25 mouse cellular contexts compared by ENCODE assay signal in genomic region chr14:67158867-67159266, GRCm38 (mm10).
DNase-seq lines count a peak whose midpoint lies in the region; ATAC-seq and TF ChIP-seq lines count a peak whose summit lies in the region.
"Had no signal": no experiment of that assay in that cellular context is flagged by ENCODE, and none has a peak within 500 bp of the region (broad histone marks: within the 10 kb centered on the region; RNA-seq: fewer than 3 reads in every experiment).

No protein-coding gene starts in this region.

- H3K27ac ChIP-seq in lung, postnatal 0 days (ENCODE audit: low read length) = no peak overlapping the region
- no peak overlapping the region for H3K27ac ChIP-seq in intestine, embryonic 16.5 days (ENCODE audit: low read length)
- peak overlapping the region; percentile 90 for H3K27ac ChIP-seq in small intestine, adult 2 months (ENCODE audit: insufficient read depth, low read depth, low read length)
- peak overlapping the region; percentile 78 for H3K27ac ChIP-seq in stomach, postnatal 0 days (replicated peaks)
- no peak overlapping the region for H3K27ac ChIP-seq in thymus, adult 2 months (ENCODE audit: control insufficient read depth, insufficient read depth, low read length)
- H3K27ac ChIP-seq in midbrain, embryonic 14.5 days (replicated peaks; ENCODE audit: low read depth, low read length) = no peak overlapping the region
- H3K27ac ChIP-seq in hindbrain, embryonic 10.5 days = no peak overlapping the region
- H3K27ac ChIP-seq: embryonic facial prominence, embryonic 15.5 days; forebrain, embryonic 10.5 days; heart, embryonic 10.5 days; heart, embryonic 15.5 days; hindbrain, embryonic 14.5 days had no signal

- peaks cover 4% of the 10 kb centered on the region; the same call in 1 of the 2 replicates for H3K4me1 ChIP-seq in lung, postnatal 0 days (ENCODE audit: insufficient read depth, low read depth, low read length)
- H3K4me1 ChIP-seq in intestine, embryonic 16.5 days (ENCODE audit: control insufficient read depth, insufficient read depth, low read length) = no peaks in the 10 kb centered on the region
- H3K4me1 ChIP-seq in small intestine, adult 2 months (ENCODE audit: control insufficient read depth, insufficient read depth, insufficient read length, low read length) = peaks cover 16% of the 10 kb centered on the region; the same call in 1 of the 2 replicates
- H3K4me1 ChIP-seq in stomach, postnatal 0 days (replicated peaks; ENCODE audit: control insufficient read depth, insufficient read depth) = no peaks in the 10 kb centered on the region
- H3K4me1 ChIP-seq in thymus, adult 2 months (replicated peaks; ENCODE audit: control insufficient read depth, insufficient read depth, low read length) = no peaks in the 10 kb centered on the region
- no peaks in the 10 kb centered on the region for H3K4me1 ChIP-seq in midbrain, embryonic 14.5 days (ENCODE audit: control insufficient read depth, insufficient read depth, low read length)
- peaks cover 8% of the 10 kb centered on the region; the same call in 1 of the 2 replicates for H3K4me1 ChIP-seq in hindbrain, embryonic 10.5 days (replicated peaks)
- H3K4me1 ChIP-seq: heart, embryonic 15.5 days had no signal

- H3K9ac ChIP-seq in lung, postnatal 0 days (replicated peaks; ENCODE audit: low read depth) = no peak overlapping the region
- no peak overlapping the region for H3K9ac ChIP-seq in intestine, embryonic 16.5 days (ENCODE audit: low read depth, low read length)
- no peak overlapping the region for H3K9ac ChIP-seq in stomach, postnatal 0 days (ENCODE audit: low read length)
- no peak overlapping the region for H3K9ac ChIP-seq in midbrain, embryonic 14.5 days (replicated peaks; ENCODE audit: low read length)
- H3K9ac ChIP-seq: embryonic facial prominence, embryonic 15.5 days; heart, embryonic 15.5 days; hindbrain, embryonic 14.5 days had no signal

- no peaks in the 10 kb centered on the region for H3K9me3 ChIP-seq in lung, postnatal 0 days (ENCODE audit: low read length)
- H3K9me3 ChIP-seq in intestine, embryonic 16.5 days (ENCODE audit: control insufficient read depth, low read length) = no peaks in the 10 kb centered on the region
- no peaks in the 10 kb centered on the region for H3K9me3 ChIP-seq in stomach, postnatal 0 days (ENCODE audit: control insufficient read depth, low read length)
- no peaks in the 10 kb centered on the region for H3K9me3 ChIP-seq in midbrain, embryonic 14.5 days (ENCODE audit: control insufficient read depth, low read length)
- no peaks in the 10 kb centered on the region for H3K9me3 ChIP-seq in hindbrain, embryonic 10.5 days
- H3K9me3 ChIP-seq: embryonic facial prominence, embryonic 15.5 days; forebrain, embryonic 10.5 days; heart, embryonic 10.5 days; heart, embryonic 15.5 days had no signal

- TF ChIP-seq POLR2A in small intestine, adult 2 months (IDR thresholded peaks at IDR 0.05; ENCODE audit: low read depth, low read length) = no peak
- TF ChIP-seq POLR2A in thymus, adult 2 months (IDR thresholded peaks at IDR 0.05; ENCODE audit: control insufficient read depth, extremely low read depth, insufficient read depth, low read length, poor library complexity) = no peak

- no peak overlapping the region for H3K4me2 ChIP-seq in lung, postnatal 0 days (replicated peaks; ENCODE audit: low read depth, low read length)
- H3K4me2 ChIP-seq in intestine, embryonic 16.5 days (ENCODE audit: low read depth, low read length) = no peak overlapping the region
- no peak overlapping the region for H3K4me2 ChIP-seq in stomach, postnatal 0 days (replicated peaks; ENCODE audit: low read depth)
- H3K4me2 ChIP-seq in midbrain, embryonic 14.5 days (ENCODE audit: low read length) = no peak overlapping the region
- H3K4me2 ChIP-seq: embryonic facial prominence, embryonic 15.5 days; heart, embryonic 15.5 days; hindbrain, embryonic 14.5 days had no signal

- peak; percentile 77 for DNase-seq in lung, postnatal 0 days (ENCODE audit: low spot score)
- no peak for DNase-seq in lung, postnatal 10 days
- peak; percentile 75 for DNase-seq in stomach, postnatal 0 days (ENCODE audit: low spot score)
- DNase-seq in thymus, adult 2 months = no peak
- DNase-seq in midbrain, embryonic 14.5 days = no peak
- no peak for DNase-seq in hindbrain, embryonic 10.5 days (ENCODE audit: low spot score)
- DNase-seq: adrenal gland, adult 2 months; adrenal gland, postnatal 25 days; cerebellum, adult 2 months; cerebellum, postnatal 14 days; embryo, embryonic 11 days; gastrocnemius, postnatal 36 days; heart, adult 18-20 months; heart, postnatal 14 days had no signal

- TF ChIP-seq EP300 in lung, postnatal 0 days (IDR thresholded peaks at IDR 0.05) = peak; percentile 61; the same call in 1 of the 2 replicates
- TF ChIP-seq EP300 in stomach, postnatal 0 days (optimal IDR thresholded peaks at IDR 0.05) = no peak

- 45% methylated on average over 9 of the region's 9 CpGs for WGBS in lung, postnatal 0 days
- 58% methylated on average over 8 of the region's 9 CpGs for WGBS in intestine, embryonic 16.5 days
- WGBS in small intestine, adult 2 months = 23% methylated on average over 9 of the region's 9 CpGs
- WGBS in stomach, postnatal 0 days = 48% methylated on average over 9 of the region's 9 CpGs
- 73% methylated on average over 9 of the region's 9 CpGs for WGBS in thymus, adult 2 months
- WGBS in midbrain, embryonic 14.5 days = 93% methylated on average over 9 of the region's 9 CpGs
- 88% methylated on average over 9 of the region's 9 CpGs for WGBS in hindbrain, embryonic 10.5 days

- no peak for TF ChIP-seq CTCF in lung, postnatal 0 days (IDR thresholded peaks at IDR 0.05)
- TF ChIP-seq CTCF in small intestine, adult 2 months (IDR thresholded peaks at IDR 0.05; ENCODE audit: extremely low read depth, insufficient read length, insufficient replicate concordance, low read depth, low read length) = no peak
- no peak for TF ChIP-seq CTCF in stomach, postnatal 0 days (IDR thresholded peaks at IDR 0.05; ENCODE audit: low read depth)
- TF ChIP-seq CTCF in thymus, adult 2 months (IDR thresholded peaks at IDR 0.05; ENCODE audit: borderline replicate concordance, control insufficient read depth, extremely low read depth, insufficient read depth, low read length, poor library complexity) = no peak

- H3K36me3 ChIP-seq in lung, postnatal 0 days (ENCODE audit: insufficient read depth, low read length) = no peaks in the 10 kb centered on the region
- no peaks in the 10 kb centered on the region for H3K36me3 ChIP-seq in intestine, embryonic 16.5 days (ENCODE audit: control insufficient read depth, insufficient read depth, low read length)
- no peaks in the 10 kb centered on the region for H3K36me3 ChIP-seq in small intestine, adult 2 months (ENCODE audit: control insufficient read depth, insufficient read depth, low read length)
- H3K36me3 ChIP-seq in stomach, postnatal 0 days (ENCODE audit: control insufficient read depth, insufficient read depth, low read length) = no peaks in the 10 kb centered on the region
- no peaks in the 10 kb centered on the region for H3K36me3 ChIP-seq in thymus, adult 2 months (ENCODE audit: control insufficient read depth, insufficient read depth, low read length)
- no peaks in the 10 kb centered on the region for H3K36me3 ChIP-seq in midbrain, embryonic 14.5 days (ENCODE audit: control insufficient read depth, insufficient read depth, low read length)
- no peaks in the 10 kb centered on the region for H3K36me3 ChIP-seq in hindbrain, embryonic 10.5 days
- H3K36me3 ChIP-seq: embryonic facial prominence, embryonic 15.5 days; forebrain, embryonic 10.5 days; heart, embryonic 10.5 days; heart, embryonic 15.5 days had no signal

- H3K27me3 ChIP-seq in lung, postnatal 0 days (replicated peaks; ENCODE audit: insufficient read depth, low read length) = no peaks in the 10 kb centered on the region
- no peaks in the 10 kb centered on the region for H3K27me3 ChIP-seq in intestine, embryonic 16.5 days (replicated peaks; ENCODE audit: control insufficient read depth, insufficient read depth, low read length)
- H3K27me3 ChIP-seq in small intestine, adult 2 months (ENCODE audit: control insufficient read depth, insufficient read depth, low read length) = no peaks in the 10 kb centered on the region
- no peaks in the 10 kb centered on the region for H3K27me3 ChIP-seq in stomach, postnatal 0 days (ENCODE audit: control insufficient read depth, insufficient read depth, low read length)
- H3K27me3 ChIP-seq in thymus, adult 2 months (ENCODE audit: control insufficient read depth, insufficient read depth, low read length) = no peaks in the 10 kb centered on the region
- H3K27me3 ChIP-seq in midbrain, embryonic 14.5 days (ENCODE audit: control insufficient read depth, insufficient read depth, low read length) = no peaks in the 10 kb centered on the region
- H3K27me3 ChIP-seq in hindbrain, embryonic 10.5 days (ENCODE audit: insufficient read depth, poor library complexity, severe bottlenecking) = no peaks in the 10 kb centered on the region
- H3K27me3 ChIP-seq: CH12.LX; embryonic facial prominence, embryonic 15.5 days; heart, embryonic 15.5 days; Patski had no signal

- no peak overlapping the region for H3K4me3 ChIP-seq in lung, postnatal 0 days (ENCODE audit: low read depth, low read length)
- no peak overlapping the region for H3K4me3 ChIP-seq in intestine, embryonic 16.5 days (ENCODE audit: low read length)
- H3K4me3 ChIP-seq in small intestine, adult 2 months (ENCODE audit: low read depth, low read length) = peak overlapping the region; percentile 10; the same call in 1 of the 2 replicates
- H3K4me3 ChIP-seq in stomach, postnatal 0 days (ENCODE audit: low read depth, low read length) = no peak overlapping the region
- H3K4me3 ChIP-seq in thymus, adult 2 months (ENCODE audit: control insufficient read depth, insufficient read depth, low read length) = no peak overlapping the region
- H3K4me3 ChIP-seq in midbrain, embryonic 14.5 days (replicated peaks; ENCODE audit: low read depth, low read length) = no peak overlapping the region
- no peak overlapping the region for H3K4me3 ChIP-seq in hindbrain, embryonic 10.5 days
- H3K4me3 ChIP-seq: embryonic facial prominence, embryonic 15.5 days; erythroblast, embryonic 14.5 days; forebrain, embryonic 10.5 days; heart, embryonic 10.5 days; heart, embryonic 15.5 days had no signal

- ATAC-seq in lung, postnatal 0 days = peak; percentile 80
- peak; percentile 72; the same call in 1 of the 2 replicates for ATAC-seq in intestine, embryonic 16.5 days
- ATAC-seq in stomach, postnatal 0 days (ENCODE audit: low FRiP score, low TSS enrichment) = peak; percentile 94
- ATAC-seq in midbrain, embryonic 14.5 days (ENCODE audit: low FRiP score, low TSS enrichment) = no peak
- ATAC-seq: forebrain, embryonic 14.5 days; Patski had no signal

Comparison
In these comparisons a context has a peak if more than half of its experiments do, and no peak if none do; other contexts are left out.
1. DNase-seq: peak in lung, postnatal 0 days (single experiment) and stomach, postnatal 0 days (single experiment); none in lung, postnatal 10 days (single experiment), thymus, adult 2 months (single experiment), midbrain, embryonic 14.5 days (single experiment) and hindbrain, embryonic 10.5 days (single experiment).
2. H3K27ac ChIP-seq: peak in small intestine, adult 2 months (single experiment) and stomach, postnatal 0 days (single experiment); none in lung, postnatal 0 days (single experiment), intestine, embryonic 16.5 days (single experiment), thymus, adult 2 months (single experiment), midbrain, embryonic 14.5 days (single experiment) and hindbrain, embryonic 10.5 days (single experiment).